Mouse (Mus musculus): ENCODE data around the gene Hpca. TPM values are rescaled to one million over a fixed set of nuclear protein-coding genes. Genes with fewer than 3 reads are reported as not detected.

The Hpca gene
- polyA plus RNA-seq, 1 experiment from 2014 or later, result 26.4 TPM

DNA sequence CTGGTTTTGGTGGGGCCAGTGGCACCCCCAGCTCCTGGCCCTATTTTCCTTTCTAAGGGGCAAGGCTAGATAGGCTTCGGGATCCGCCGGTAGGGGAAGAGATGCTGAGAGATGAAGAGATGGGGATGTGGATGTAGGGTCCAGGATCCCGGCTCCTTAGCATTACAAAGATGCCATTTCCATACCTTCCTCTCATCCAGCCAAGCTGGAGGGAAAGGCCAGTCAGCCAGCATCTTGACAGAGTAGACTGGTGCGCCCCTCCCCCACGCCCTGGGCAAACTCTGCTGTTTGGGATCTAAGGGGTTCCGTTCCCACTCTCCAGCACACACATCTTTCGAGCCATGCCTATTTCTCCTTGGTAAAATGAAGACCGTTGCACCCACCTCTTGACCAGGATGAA, 15.8 kb downstream of the Hpca start:
- ATAC-seq (ENCODE audit: low FRiP score, low TSS enrichment), result no peak
- no peak overlapping the region for H3K9ac ChIP-seq (replicated peaks; ENCODE audit: low read length)
- H3K4me3 ChIP-seq (replicated peaks; ENCODE audit: low read depth, low read length), result no peak overlapping the region
- peaks cover 28% of the 10 kb centered on the region for H3K27me3 ChIP-seq (ENCODE audit: control insufficient read depth, insufficient read depth, low read length)
- no peaks in the 10 kb centered on the region for H3K36me3 ChIP-seq (ENCODE audit: control insufficient read depth, insufficient read depth, low read length)
- no peaks in the 10 kb centered on the region for H3K4me1 ChIP-seq (ENCODE audit: control insufficient read depth, insufficient read depth, low read length)
- no peak overlapping the region for H3K27ac ChIP-seq (replicated peaks; ENCODE audit: low read depth, low read length)
- H3K4me2 ChIP-seq (ENCODE audit: low read length), result no peak overlapping the region
- no peaks in the 10 kb centered on the region for H3K9me3 ChIP-seq (ENCODE audit: control insufficient read depth, low read length)
- 23% methylated on average over 9 of the region's 9 CpGs for WGBS
- DNase-seq, result no peak

- Histone ChIP-seq H3K4me3 (replicated peaks; ENCODE audit: low read depth, low read length) (peak within 1 kb of the TSS; percentile 13; the same call in 1 of the 2 replicates), H3K4me1 (ENCODE audit: control insufficient read depth, insufficient read depth, low read length) (no peaks in the 10 kb centered on the region), H3K27me3 (ENCODE audit: control insufficient read depth, insufficient read depth, low read length) (peaks cover 28% of the 10 kb centered on the region), H3K9me3 (ENCODE audit: control insufficient read depth, low read length) (no peaks in the 10 kb centered on the region), H3K4me2 (ENCODE audit: low read length) (peak within 1 kb of the TSS; percentile 37), H3K9ac (replicated peaks; ENCODE audit: low read length) (no peak within 1 kb of the TSS; the same call in 1 of the 2 replicates), H3K27ac (replicated peaks; ENCODE audit: low read depth, low read length) (no peak within 1 kb of the TSS), H3K36me3 (ENCODE audit: control insufficient read depth, insufficient read depth, low read length) (no peaks in the 10 kb centered on the region)
- DNase-seq (no peak), ATAC-seq (ENCODE audit: low FRiP score, low TSS enrichment) (no peak)
- WGBS, result 2% methylated on average over 40 of the region's 40 CpGs
These were observed 16.5 kb downstream of the Hpca start, which contains the start of gene Tmem54 for GRCm38 (mm10) chr4:129105356-129105755. Gene Tmem54 (plus strand): TSS chr4:129105548.

GRCm38 (mm10) chr4:129102133-129102829, 19.6 kb downstream of the Hpca start:
- Histone ChIP-seq H3K27me3 (ENCODE audit: control insufficient read depth, insufficient read depth, low read length) (peaks cover 28% of the 10 kb centered on the region), H3K4me3 (replicated peaks; ENCODE audit: low read depth, low read length) (no peak overlapping the region), H3K27ac (replicated peaks; ENCODE audit: low read depth, low read length) (no peak overlapping the region), H3K4me2 (ENCODE audit: low read length) (no peak overlapping the region), H3K9ac (replicated peaks; ENCODE audit: low read length) (no peak overlapping the region), H3K4me1 (ENCODE audit: control insufficient read depth, insufficient read depth, low read length) (no peaks in the 10 kb centered on the region), H3K9me3 (ENCODE audit: control insufficient read depth, low read length) (no peaks in the 10 kb centered on the region), H3K36me3 (ENCODE audit: control insufficient read depth, insufficient read depth, low read length) (no peaks in the 10 kb centered on the region)
- DNase-seq, result no peak
- WGBS, result 87% methylated on average over 14 of the region's 14 CpGs
- ATAC-seq (ENCODE audit: low FRiP score, low TSS enrichment), result no peak

DNA sequence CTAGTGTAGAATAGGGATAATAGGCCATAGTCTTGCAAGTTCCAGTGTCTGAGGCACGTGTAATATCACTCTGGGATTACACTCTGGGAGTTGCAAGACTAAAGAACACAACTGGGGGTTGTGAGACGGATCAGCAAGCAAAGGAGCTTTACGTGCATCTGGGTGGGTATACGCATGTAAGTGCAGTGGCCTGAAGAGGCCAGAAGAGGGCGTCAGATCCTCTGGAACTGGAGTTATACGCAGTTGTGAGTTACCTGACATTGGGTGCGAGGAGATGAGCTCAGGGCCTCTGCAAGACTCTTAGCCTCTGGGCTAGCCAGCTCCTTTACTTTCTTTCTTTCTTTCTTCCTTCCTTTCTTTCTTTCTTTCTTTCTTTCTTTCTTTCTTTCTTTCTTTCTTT, 24.8 kb downstream of the Hpca start:
- Histone ChIP-seq H3K4me1 (ENCODE audit: control insufficient read depth, insufficient read depth, low read length) (no peaks in the 10 kb centered on the region), H3K27ac (replicated peaks; ENCODE audit: low read depth, low read length) (no peak overlapping the region), H3K27me3 (ENCODE audit: control insufficient read depth, insufficient read depth, low read length) (no peaks in the 10 kb centered on the region), H3K4me3 (replicated peaks; ENCODE audit: low read depth, low read length) (no peak overlapping the region), H3K9me3 (ENCODE audit: control insufficient read depth, low read length) (no peaks in the 10 kb centered on the region), H3K9ac (replicated peaks; ENCODE audit: low read length) (no peak overlapping the region), H3K4me2 (ENCODE audit: low read length) (no peak overlapping the region), H3K36me3 (ENCODE audit: control insufficient read depth, insufficient read depth, low read length) (no peaks in the 10 kb centered on the region)
- DNase-seq, result no peak
- 75% methylated on average over 7 of the region's 7 CpGs for WGBS
- ATAC-seq (ENCODE audit: low FRiP score, low TSS enrichment), result no peak

DNA sequence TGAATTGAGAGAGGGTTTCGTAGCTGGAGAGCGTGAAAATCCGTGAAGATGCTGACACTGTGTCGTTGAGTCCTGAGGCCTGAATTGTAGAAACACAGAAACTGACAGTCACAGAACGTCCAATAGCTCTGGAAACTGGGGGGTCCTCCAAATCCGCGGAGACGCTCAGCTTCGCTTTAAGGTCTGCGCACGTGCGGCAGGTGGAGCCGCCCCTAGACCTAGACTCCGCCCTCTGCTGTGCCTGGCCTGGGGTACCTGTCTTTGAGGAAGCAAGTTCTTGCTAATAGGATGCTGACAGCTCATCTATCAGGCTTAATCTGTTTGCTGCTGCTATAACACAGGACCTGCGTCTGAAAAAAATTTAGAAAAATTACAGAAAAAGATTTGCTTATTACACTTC, 26.6 kb downstream of the Hpca start:
- Histone ChIP-seq H3K4me2 (ENCODE audit: low read length) (no peak overlapping the region), H3K9ac (replicated peaks; ENCODE audit: low read length) (no peak overlapping the region), H3K36me3 (ENCODE audit: control insufficient read depth, insufficient read depth, low read length) (no peaks in the 10 kb centered on the region), H3K4me1 (ENCODE audit: control insufficient read depth, insufficient read depth, low read length) (no peaks in the 10 kb centered on the region), H3K27me3 (ENCODE audit: control insufficient read depth, insufficient read depth, low read length) (no peaks in the 10 kb centered on the region), H3K27ac (replicated peaks; ENCODE audit: low read depth, low read length) (no peak overlapping the region), H3K9me3 (ENCODE audit: control insufficient read depth, low read length) (no peaks in the 10 kb centered on the region), H3K4me3 (replicated peaks; ENCODE audit: low read depth, low read length) (no peak overlapping the region)
- 37% methylated on average over 15 of the region's 15 CpGs for WGBS
- DNase-seq, result no peak
- ATAC-seq (ENCODE audit: low FRiP score, low TSS enrichment), result no peak

DNA sequence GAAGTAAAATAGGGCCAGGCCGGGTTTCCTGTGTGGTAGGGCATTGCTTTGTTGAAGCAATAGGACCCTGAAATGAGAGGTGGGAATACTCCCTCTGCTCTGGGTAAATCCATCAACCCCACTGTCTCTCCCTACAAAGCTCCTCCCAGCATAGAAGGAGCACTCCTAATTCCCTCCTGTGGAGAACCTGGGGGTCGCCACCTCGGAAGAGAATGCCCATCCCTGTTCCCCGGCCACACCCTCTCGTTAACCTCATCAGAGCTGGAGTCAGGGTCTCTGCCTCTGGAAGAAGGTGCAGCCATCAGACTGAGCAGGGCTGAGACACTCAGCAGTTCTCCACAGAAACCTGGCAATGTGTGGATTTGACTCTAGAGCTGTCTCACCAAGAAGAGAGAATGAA, 34.0 kb downstream of the Hpca start:
- Histone ChIP-seq H3K4me2 (ENCODE audit: low read length) (no peak overlapping the region), H3K4me3 (replicated peaks; ENCODE audit: low read depth, low read length) (no peak overlapping the region), H3K27me3 (ENCODE audit: control insufficient read depth, insufficient read depth, low read length) (no peaks in the 10 kb centered on the region), H3K36me3 (ENCODE audit: control insufficient read depth, insufficient read depth, low read length) (peaks cover 23% of the 10 kb centered on the region), H3K9me3 (ENCODE audit: control insufficient read depth, low read length) (no peaks in the 10 kb centered on the region), H3K4me1 (ENCODE audit: control insufficient read depth, insufficient read depth, low read length) (no peaks in the 10 kb centered on the region), H3K27ac (replicated peaks; ENCODE audit: low read depth, low read length) (no peak overlapping the region), H3K9ac (replicated peaks; ENCODE audit: low read length) (no peak overlapping the region)
- WGBS, result 61% methylated on average over 5 of the region's 5 CpGs
- ATAC-seq (ENCODE audit: low FRiP score, low TSS enrichment), result no peak
- DNase-seq, result no peak

DNA sequence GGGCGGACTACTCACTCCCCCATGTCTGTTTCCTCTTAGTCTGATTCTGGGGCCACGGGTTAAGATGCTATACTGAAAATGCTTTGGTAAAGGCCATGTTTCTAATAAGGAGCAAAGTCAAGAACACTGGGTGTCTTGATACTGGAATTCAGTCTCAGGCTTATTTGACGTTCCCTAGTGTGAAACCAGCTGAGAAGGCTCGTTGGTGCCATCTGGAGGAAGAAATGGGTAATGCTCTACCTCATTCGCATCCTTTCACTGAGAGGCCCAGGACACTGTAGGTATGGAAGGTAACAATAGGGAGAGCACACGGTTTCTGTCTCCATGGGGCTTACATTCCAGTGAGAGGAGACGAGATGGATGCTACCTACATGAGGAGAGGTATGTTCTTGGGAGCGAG, 35.8 kb downstream of the Hpca start:
- H3K27me3 ChIP-seq (ENCODE audit: control insufficient read depth, insufficient read depth, low read length), result no peaks in the 10 kb centered on the region
- WGBS, result 26% methylated on average over 8 of the region's 8 CpGs
- H3K36me3 ChIP-seq (ENCODE audit: control insufficient read depth, insufficient read depth, low read length), result peaks cover 28% of the 10 kb centered on the region
- H3K4me1 ChIP-seq (ENCODE audit: control insufficient read depth, insufficient read depth, low read length), result no peaks in the 10 kb centered on the region
- no peak overlapping the region for H3K27ac ChIP-seq (replicated peaks; ENCODE audit: low read depth, low read length)
- DNase-seq (peak; percentile 91), ATAC-seq (ENCODE audit: low FRiP score, low TSS enrichment) (no peak; the same call in 1 of the 2 replicates)
- no peaks in the 10 kb centered on the region for H3K9me3 ChIP-seq (ENCODE audit: control insufficient read depth, low read length)
- H3K4me2 ChIP-seq (ENCODE audit: low read length), result no peak overlapping the region
- no peak overlapping the region for H3K9ac ChIP-seq (replicated peaks; ENCODE audit: low read length)
- no peak overlapping the region for H3K4me3 ChIP-seq (replicated peaks; ENCODE audit: low read depth, low read length)

DNA sequence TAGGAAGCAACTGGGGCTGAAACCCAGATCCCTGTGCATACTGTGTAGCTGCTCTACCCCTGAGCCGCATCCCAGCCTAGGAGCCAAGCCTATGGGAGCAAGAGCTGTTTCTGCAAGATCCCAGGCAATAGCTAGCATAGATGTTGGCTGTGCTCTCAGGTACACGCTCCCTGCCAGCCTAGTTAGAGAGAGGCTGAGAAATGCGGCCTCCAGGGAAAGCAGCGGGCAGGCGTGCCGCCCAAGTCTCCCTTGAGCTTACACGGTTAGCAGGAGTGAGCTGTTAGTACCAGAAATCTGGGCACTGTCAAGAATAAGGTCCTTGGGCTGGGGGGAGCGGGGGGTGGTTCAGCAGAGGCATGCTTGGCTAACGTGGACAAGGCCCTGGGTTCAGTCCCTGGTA, 36.9 kb downstream of the Hpca start:
- H3K36me3 ChIP-seq (ENCODE audit: control insufficient read depth, insufficient read depth, low read length), result peaks cover 40% of the 10 kb centered on the region
- ATAC-seq (ENCODE audit: low FRiP score, low TSS enrichment), result no peak
- WGBS, result 90% methylated on average over 9 of the region's 9 CpGs

DNA sequence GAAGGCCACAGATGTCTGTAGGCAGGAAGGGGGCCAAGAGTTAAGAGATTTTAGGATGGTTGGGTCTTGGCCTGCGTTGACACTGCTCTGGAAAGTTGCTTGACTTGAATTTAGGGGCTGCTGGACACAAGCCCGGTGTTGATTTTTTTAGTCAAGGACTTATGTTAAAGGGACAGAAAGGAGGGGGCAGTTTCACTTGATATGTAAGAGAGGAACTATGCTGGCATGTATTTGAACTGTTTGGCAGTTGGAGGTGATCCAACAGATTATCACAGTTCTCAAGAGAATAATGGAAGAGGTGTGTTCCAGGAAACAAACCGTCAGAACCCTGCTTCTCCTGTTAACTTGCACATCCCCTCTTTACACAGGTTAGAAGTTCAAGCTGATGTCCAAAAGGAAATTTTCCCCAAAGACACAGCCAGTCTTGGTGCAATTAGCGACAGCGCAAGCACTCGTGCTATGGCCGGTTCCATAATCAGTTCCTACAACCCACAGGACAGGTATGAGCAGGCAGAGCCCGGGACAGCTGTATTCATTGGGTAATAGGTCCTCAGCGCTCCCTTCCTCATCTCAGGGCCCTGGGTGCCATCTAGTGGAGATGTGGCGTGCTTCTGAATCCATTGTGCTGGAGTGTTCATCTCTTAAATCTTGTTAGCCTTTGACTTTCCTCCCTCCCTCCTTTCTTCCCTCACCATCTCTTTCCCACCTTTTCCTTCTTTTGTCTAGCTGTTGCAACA, 39.3 kb downstream of the Hpca start:
- Histone ChIP-seq H3K4me2 (ENCODE audit: low read length) (no peak overlapping the region), H3K9ac (replicated peaks; ENCODE audit: low read length) (no peak overlapping the region), H3K9me3 (ENCODE audit: control insufficient read depth, low read length) (no peaks in the 10 kb centered on the region), H3K27me3 (ENCODE audit: control insufficient read depth, insufficient read depth, low read length) (no peaks in the 10 kb centered on the region), H3K4me3 (replicated peaks; ENCODE audit: low read depth, low read length) (no peak overlapping the region), H3K36me3 (ENCODE audit: control insufficient read depth, insufficient read depth, low read length) (peaks cover 64% of the 10 kb centered on the region), H3K27ac (replicated peaks; ENCODE audit: low read depth, low read length) (no peak overlapping the region), H3K4me1 (ENCODE audit: control insufficient read depth, insufficient read depth, low read length) (no peaks in the 10 kb centered on the region)
- WGBS, result 46% methylated on average over 10 of the region's 10 CpGs
- ATAC-seq (ENCODE audit: low FRiP score, low TSS enrichment) (no peak; the same call in 1 of the 2 replicates), DNase-seq (peak; percentile 88)

More for the DNA sequence above, 36.9 kb downstream of the Hpca start:
- DNase-seq, result no peak
- no peak overlapping the region for H3K9ac ChIP-seq (replicated peaks; ENCODE audit: low read length)
- H3K4me3 ChIP-seq (replicated peaks; ENCODE audit: low read depth, low read length), result no peak overlapping the region
- no peak overlapping the region for H3K4me2 ChIP-seq (ENCODE audit: low read length)
- no peaks in the 10 kb centered on the region for H3K9me3 ChIP-seq (ENCODE audit: control insufficient read depth, low read length)
- H3K27me3 ChIP-seq (ENCODE audit: control insufficient read depth, insufficient read depth, low read length), result no peaks in the 10 kb centered on the region
- H3K4me1 ChIP-seq (ENCODE audit: control insufficient read depth, insufficient read depth, low read length), result no peaks in the 10 kb centered on the region
- no peak overlapping the region for H3K27ac ChIP-seq (replicated peaks; ENCODE audit: low read depth, low read length)
